Mouse (Mus musculus) CH12.LX (cell line): ENCODE results near the gene Astn2. TPM values are rescaled to one million over a fixed set of nuclear protein-coding genes. Genes with fewer than 3 reads are reported as not detected.

Experiments used
- DNase-seq: peaks from one replicate; pipeline ENCODE4 v3.0.0-alpha.2; 2013; ENCODE audit errors: extremely low read depth
- H3K27ac ChIP-seq: 2 replicates; pipeline ENCODE4 v1.5.1; 2012; ENCODE audit warnings: low read depth, mild to moderate bottlenecking, control low read depth, moderate library complexity; ENCODE audit not compliant: insufficient read depth
- H3K27me3 ChIP-seq: replicated peaks from 2 replicates; pipeline ENCODE3; 2012; ENCODE audit warnings: inconsistent platforms
- H3K36me3 ChIP-seq, 2 experiments: replicated peaks in 1 of 2; 2 replicates each; pipeline versions ENCODE3 to v1.6.1; 2012; ENCODE audit warnings: inconsistent platforms in 1 of 2, low read length in 1 of 2, mild to moderate bottlenecking in 1 of 2, mixed read lengths in 1 of 2, moderate library complexity in 1 of 2; ENCODE audit not compliant: control insufficient read depth in 1 of 2, insufficient read depth in 1 of 2
- H3K4me1 ChIP-seq, 2 experiments: 2 replicates each; pipeline ENCODE4 v1.6.1; 2012; ENCODE audit warnings: inconsistent platforms in 1 of 2, moderate library complexity in 1 of 2; ENCODE audit not compliant: insufficient read depth in 2 of 2, control insufficient read depth in 1 of 2
- H3K4me2 ChIP-seq: 2 replicates; pipeline ENCODE4 v1.6.1; 2012; ENCODE audit warnings: low read depth, mild to moderate bottlenecking, control low read depth; ENCODE audit not compliant: poor library complexity, insufficient read depth, severe bottlenecking
- H3K4me3 ChIP-seq, 3 experiments: fragments of 150-350 bp in 1 of 3; sonication (generic) in 1 of 3; replicated peaks in 1 of 3; 2 replicates each; pipeline versions ENCODE3 to v1.5.1; 2011 to 2012; ENCODE audit warnings: low read depth in 2 of 3, low read length in 2 of 3, mild to moderate bottlenecking in 2 of 3, moderate library complexity in 2 of 3, control low read depth in 1 of 3, improper control_type of control experiment in 1 of 3, inconsistent platforms in 1 of 3, mixed read lengths in 1 of 3; ENCODE audit not compliant: poor library complexity in 1 of 3
- H3K79me2 ChIP-seq: replicated peaks from 2 replicates; pipeline ENCODE4 v1.6.1; 2012; ENCODE audit warnings: mild to moderate bottlenecking, moderate library complexity; ENCODE audit not compliant: control insufficient read depth, poor library complexity, insufficient read depth, severe bottlenecking; ENCODE audit errors: extremely low read depth
- H3K9ac ChIP-seq: 2 replicates; pipeline ENCODE4 v1.6.1; 2012; ENCODE audit warnings: low read depth, mild to moderate bottlenecking, control low read depth, moderate library complexity; ENCODE audit not compliant: insufficient read depth
- H3K9me3 ChIP-seq: replicated peaks from 2 replicates; pipeline ENCODE3; 2012; ENCODE audit warnings: low read length, inconsistent platforms, mixed read lengths
- BHLHE40 ChIP-seq: IDR thresholded peaks from 2 replicates; pipeline ENCODE4 v1.6.1; 2011; ENCODE audit warnings: mild to moderate bottlenecking, low read depth, low read length, improper control_type of control experiment
- CHD2 ChIP-seq: IDR thresholded peaks from 2 replicates; pipeline ENCODE4 v1.6.1; 2011; ENCODE audit warnings: low read length, improper control_type of control experiment
- E2F4 ChIP-seq: IDR thresholded peaks from 2 replicates; pipeline ENCODE4 v1.6.1; 2011; ENCODE audit warnings: low read depth, low read length, improper control_type of control experiment; ENCODE audit not compliant: insufficient replicate concordance
- EP300 ChIP-seq: IDR thresholded peaks from 2 replicates; pipeline ENCODE4 v1.6.1; 2011; ENCODE audit warnings: low read length, improper control_type of control experiment
- GABPA ChIP-seq: IDR thresholded peaks from 2 replicates; pipeline ENCODE4 v1.6.1; 2012; ENCODE audit warnings: low read depth, low read length, improper control_type of control experiment, inconsistent platforms; ENCODE audit not compliant: insufficient replicate concordance
- HCFC1 ChIP-seq: IDR thresholded peaks from 2 replicates; pipeline ENCODE4 v1.6.1; 2012; ENCODE audit warnings: low read depth, mild to moderate bottlenecking, inconsistent platforms, low read length, improper control_type of control experiment
- IRF4 ChIP-seq: IDR thresholded peaks from 2 replicates; pipeline ENCODE4 v1.6.1; 2014; ENCODE audit warnings: low read depth, mild to moderate bottlenecking, inconsistent platforms, low read length, improper control_type of control experiment
- JUND ChIP-seq: conservative IDR thresholded peaks from 2 replicates; pipeline ENCODE4 v1.6.1; 2011; ENCODE audit warnings: low read depth, low read length, improper control_type of control experiment
- MAX ChIP-seq: IDR thresholded peaks from 2 replicates; pipeline ENCODE4 v1.6.1; 2011; ENCODE audit warnings: low read length, improper control_type of control experiment
- MEF2A ChIP-seq: IDR thresholded peaks from 2 replicates; pipeline ENCODE4 v1.6.1; 2014; ENCODE audit warnings: low read depth, mild to moderate bottlenecking, inconsistent platforms, low read length, improper control_type of control experiment, borderline replicate concordance
- NELFE ChIP-seq: IDR thresholded peaks from 2 replicates; pipeline ENCODE4 v1.6.1; 2011; ENCODE audit warnings: low read depth, low read length, improper control_type of control experiment
- NRF1 ChIP-seq: IDR thresholded peaks from 2 replicates; pipeline ENCODE4 v1.6.1; 2014; ENCODE audit warnings: low read depth, mild to moderate bottlenecking, inconsistent platforms, low read length, improper control_type of control experiment, moderate library complexity
- PAX5 ChIP-seq: IDR thresholded peaks from 2 replicates; pipeline ENCODE4 v1.6.1; 2012; ENCODE audit warnings: low read length, inconsistent platforms, mixed read lengths
- POLR2A ChIP-seq: IDR thresholded peaks from 2 replicates; pipeline ENCODE4 v1.6.1; 2011; ENCODE audit warnings: low read depth, mild to moderate bottlenecking, improper control_type of control experiment, low read length
- POLR2AphosphoS2 ChIP-seq: IDR thresholded peaks from 2 replicates; pipeline ENCODE4 v1.6.1; 2011; ENCODE audit warnings: low read depth, low read length, improper control_type of control experiment
- SIN3A ChIP-seq: IDR thresholded peaks from 2 replicates; pipeline ENCODE4 v1.6.1; 2012; ENCODE audit warnings: low read length, improper control_type of control experiment, inconsistent platforms
- SMC3 ChIP-seq: IDR thresholded peaks from 2 replicates; pipeline ENCODE4 v1.6.1; 2011; ENCODE audit warnings: low read depth, low read length, improper control_type of control experiment
- TBP ChIP-seq: conservative IDR thresholded peaks from 2 replicates; pipeline ENCODE4 v1.6.1; 2011; ENCODE audit warnings: low read depth, low read length, improper control_type of control experiment
- TCF12 ChIP-seq: IDR thresholded peaks from 2 replicates; pipeline ENCODE4 v1.6.1; 2014; ENCODE audit warnings: low read depth, mild to moderate bottlenecking, inconsistent platforms, low read length, improper control_type of control experiment
- UBTF ChIP-seq: IDR thresholded peaks from 2 replicates; pipeline ENCODE4 v1.6.1; 2012; ENCODE audit warnings: low read depth, mild to moderate bottlenecking, inconsistent platforms, low read length, improper control_type of control experiment, moderate library complexity
- USF1 ChIP-seq: IDR thresholded peaks from 2 replicates; pipeline ENCODE4 v1.6.1; 2014; ENCODE audit warnings: low read depth, mild to moderate bottlenecking, inconsistent platforms, low read length, improper control_type of control experiment
- USF2 ChIP-seq: conservative IDR thresholded peaks from 2 replicates; pipeline ENCODE4 v1.6.1; 2011; ENCODE audit warnings: low read depth, low read length, improper control_type of control experiment
- ZC3H11A ChIP-seq: IDR thresholded peaks from 2 replicates; pipeline ENCODE4 v1.6.1; 2012; ENCODE audit warnings: low read depth, mild to moderate bottlenecking, inconsistent platforms, low read length, improper control_type of control experiment
- ZKSCAN1 ChIP-seq: IDR thresholded peaks from 2 replicates; pipeline ENCODE4 v1.6.1; 2012; ENCODE audit warnings: low read depth, inconsistent platforms, low read length, improper control_type of control experiment, borderline replicate concordance
- ZMIZ1 ChIP-seq: IDR thresholded peaks from 2 replicates; pipeline ENCODE4 v1.6.1; 2012; ENCODE audit warnings: low read depth, mild to moderate bottlenecking, inconsistent platforms, low read length, improper control_type of control experiment
- ZNF384 ChIP-seq: IDR thresholded peaks from 2 replicates; pipeline ENCODE4 v1.6.1; 2012; ENCODE audit warnings: low read depth, low read length, improper control_type of control experiment, inconsistent platforms
- dilution Hi-C: fragments of 300-500 bp; cut with MboI; formaldehyde crosslinking; loops from 2 replicates; pipeline ENCODE4 v1.14.3; 2020; ENCODE audit warnings: low sequenced_read_pairs; ENCODE audit not compliant: extremely low pct_unique_long_range_greater_than_20kb, extremely low pct_ligation_motif_present
- in situ Hi-C: fragments of 300-500 bp; cut with MboI; formaldehyde crosslinking; loops from 3 replicates; pipeline ENCODE4 v1.14.3; 2019; ENCODE audit warnings: low sequenced_read_pairs, low pct_ligation_motif_present, low pct_unique_long_range_greater_than_20kb, mixed read lengths
- polyA plus RNA-seq: library from polyadenylated mRNA; unstranded; fragments of >175 nt; gene quantifications from 2 replicates; pipeline ENCODE4 v1.2.1, GENCODE M21; 2012; ENCODE audit warnings: low read depth; ENCODE audit not compliant: insufficient read length
- total RNA-seq, 2 experiments: library from RNA; depleted of rRNA; stranded (reverse); fragments of 300-350 nt in 1 of 2; fragments of >200 nt in 1 of 2; gene quantifications; 2 replicates each; pipeline ENCODE4 v1.2.3; 2012 to 2014

The Astn2 gene
- total and polyA plus RNA-seq, 3 experiments = not detected

- Histone ChIP-seq H3K9ac (no peak overlapping the region), H3K36me3 (no peaks in the 10 kb centered on the region)
- in situ Hi-C loops = no loop called here
These were observed 488.1 kb downstream of the Astn2 start for GRCm38 (mm10) chr4:65916027-65917008.

GRCm38 (mm10) chr4:65912247-65912942, 492.0 kb downstream of the Astn2 start:
- H3K27ac ChIP-seq = no peak overlapping the region
- TF ChIP-seq ZNF384 (no peak), USF1 (no peak), PAX5 (no peak), ZKSCAN1 (no peak), ZMIZ1 (no peak), E2F4 (no peak), HCFC1 (no peak), USF2 (no peak), SMC3 (no peak), TBP (no peak), BHLHE40 (no peak), POLR2AphosphoS2 (no peak), SIN3A (no peak), UBTF (no peak)

More at GRCm38 (mm10) chr4:65916027-65917008, 488.1 kb downstream of the Astn2 start:
- H3K79me2 ChIP-seq = no peaks in the 10 kb centered on the region
- TF ChIP-seq IRF4 = no peak
- no peak for TF ChIP-seq POLR2AphosphoS2
- no peak for TF ChIP-seq POLR2A
- TF ChIP-seq JUND = no peak
- TF ChIP-seq MEF2A = no peak
- no peak for TF ChIP-seq ZKSCAN1
- no peak for TF ChIP-seq GABPA
- TF ChIP-seq USF1 = no peak
- TF ChIP-seq EP300 = no peak
- TF ChIP-seq NRF1 = no peak
- TF ChIP-seq ZNF384 = no peak
- no peak for TF ChIP-seq NELFE
- no peak for TF ChIP-seq TCF12
- no peak for TF ChIP-seq CHD2
- TF ChIP-seq ZC3H11A = no peak
- TF ChIP-seq MAX = no peak
- H3K27me3 ChIP-seq = no peaks in the 10 kb centered on the region
- no peak overlapping the region for H3K4me2 ChIP-seq
- H3K4me3 ChIP-seq = no peak overlapping the region
- no peaks in the 10 kb centered on the region for H3K4me1 ChIP-seq
- dilution Hi-C loops = no loop called here
- no peak for DNase-seq
- H3K9me3 ChIP-seq = peaks cover 63% of the 10 kb centered on the region
- no peak overlapping the region for H3K27ac ChIP-seq

More at GRCm38 (mm10) chr4:65912247-65912942, 492.0 kb downstream of the Astn2 start:
- H3K4me3 ChIP-seq = no peak overlapping the region
- peaks cover 51% of the 10 kb centered on the region for H3K9me3 ChIP-seq
- in situ Hi-C loops (no loop called here), dilution Hi-C loops (no loop called here)
- H3K27me3 ChIP-seq = no peaks in the 10 kb centered on the region
- no peaks in the 10 kb centered on the region for H3K36me3 ChIP-seq
- no peak overlapping the region for H3K4me2 ChIP-seq
- no peak overlapping the region for H3K9ac ChIP-seq
- DNase-seq = no peak
- H3K4me1 ChIP-seq = no peaks in the 10 kb centered on the region
- H3K79me2 ChIP-seq = no peaks in the 10 kb centered on the region
